Mouse (Mus musculus) liver, embryonic 15.5 days (tissue): Measurements from ENCODE around the gene Tmod4. TPM values are rescaled to one million over a fixed set of nuclear protein-coding genes. Genes with fewer than 3 reads are reported as not detected.

Experiments used
- ATAC-seq: fragments of 200-750 bp; cut with Nextera tagmentation; 2 replicates; pipeline ENCODE4 v1.8.0; 2017; ENCODE audit warnings: moderate number of reproducible peaks, mild to moderate bottlenecking, moderate library complexity; ENCODE audit not compliant: insufficient read depth
- H3K27ac ChIP-seq: fragments of 300-500 bp; sonication (generic); replicated peaks from 2 replicates; pipeline ENCODE4 v1.5.1; 2015; ENCODE audit warnings: mild to moderate bottlenecking, inconsistent platforms
- H3K27me3 ChIP-seq: fragments of 300-500 bp; sonication (generic); 2 replicates; pipeline ENCODE4 v1.6.1; 2015; ENCODE audit warnings: mild to moderate bottlenecking, inconsistent platforms
- H3K36me3 ChIP-seq: fragments of 300-500 bp; sonication (generic); replicated peaks from 2 replicates; pipeline ENCODE4 v1.6.1; 2015; ENCODE audit warnings: moderate library complexity, mild to moderate bottlenecking, inconsistent platforms
- H3K4me1 ChIP-seq: fragments of 300-500 bp; sonication (generic); replicated peaks from 2 replicates; pipeline ENCODE4 v1.6.1; 2015; ENCODE audit warnings: inconsistent platforms
- H3K4me2 ChIP-seq: fragments of 300-500 bp; sonication (generic); 2 replicates; pipeline ENCODE4 v1.6.1; 2015; ENCODE audit warnings: moderate library complexity, mild to moderate bottlenecking, inconsistent platforms
- H3K4me3 ChIP-seq: fragments of 300-500 bp; sonication (generic); replicated peaks from 2 replicates; pipeline ENCODE4 v1.5.1; 2015; ENCODE audit warnings: mild to moderate bottlenecking, inconsistent platforms
- H3K9ac ChIP-seq: fragments of 300-500 bp; sonication (generic); 2 replicates; pipeline ENCODE4 v1.6.1; 2015; ENCODE audit warnings: moderate library complexity, mild to moderate bottlenecking, inconsistent platforms
- H3K9me3 ChIP-seq: fragments of 300-500 bp; sonication (generic); replicated peaks from 2 replicates; pipeline ENCODE4 v1.6.1; 2016; ENCODE audit warnings: inconsistent platforms
- WGBS: fragments of 180-500 bp; shearing (Covaris S2); methylation state at CpG from one replicate; pipeline ENCODE4 v1.1.7; 2015; ENCODE audit warnings: mixed read lengths; ENCODE audit not compliant: insufficient replicate concordance; 5-methylcytosine and 5-hydroxymethylcytosine counted together
- polyA plus RNA-seq: library from polyadenylated mRNA; unstranded; fragments of >200 nt; fragmentation: Nextera tagmentation; extraction: Ambion mirVana; gene quantifications from 2 replicates; pipeline ENCODE4 v1.2.1, GENCODE M21; 2015

Gene Tmod4
- polyA plus RNA-seq, 1 experiment from 2014 or later: 0.53 TPM

GRCm38 (mm10) chr3:95136336-95136735, 12.1 kb downstream of the Tmod4 start:
- H3K4me2 ChIP-seq: peak overlapping the region; percentile 78
- peaks cover 34% of the 10 kb centered on the region for H3K36me3 ChIP-seq
- peak overlapping the region; percentile 64; the same call in 1 of the 2 replicates for H3K27ac ChIP-seq
- H3K9ac ChIP-seq: peak overlapping the region; percentile 18; the same call in 1 of the 2 replicates
- peaks cover 43% of the 10 kb centered on the region for H3K4me1 ChIP-seq
- H3K9me3 ChIP-seq: no peaks in the 10 kb centered on the region
- WGBS: 52% methylated on average over 3 of the region's 3 CpGs
- H3K27me3 ChIP-seq: no peaks in the 10 kb centered on the region
- no peak overlapping the region for H3K4me3 ChIP-seq
- no peak for ATAC-seq

- H3K4me2 ChIP-seq: peak overlapping the region; percentile 36
- H3K9ac ChIP-seq: no peak overlapping the region
- H3K27me3 ChIP-seq: 0 out of 2 replicates have a peak, but pooled peaks cover 5% of the 10 kb centered on the region
- 65% methylated on average over 25 of the region's 25 CpGs for WGBS
- H3K4me3 ChIP-seq: no peak overlapping the region
- peaks cover 46% of the 10 kb centered on the region for H3K4me1 ChIP-seq
- H3K27ac ChIP-seq: no peak overlapping the region; the same call in 1 of the 2 replicates
- ATAC-seq: no peak
- peaks cover 26% of the 10 kb centered on the region for H3K36me3 ChIP-seq
- H3K9me3 ChIP-seq: no peaks in the 10 kb centered on the region
Measured at GRCm38 (mm10) chr3:95139586-95140288, 15.5 kb downstream of the Tmod4 start.

DNA sequence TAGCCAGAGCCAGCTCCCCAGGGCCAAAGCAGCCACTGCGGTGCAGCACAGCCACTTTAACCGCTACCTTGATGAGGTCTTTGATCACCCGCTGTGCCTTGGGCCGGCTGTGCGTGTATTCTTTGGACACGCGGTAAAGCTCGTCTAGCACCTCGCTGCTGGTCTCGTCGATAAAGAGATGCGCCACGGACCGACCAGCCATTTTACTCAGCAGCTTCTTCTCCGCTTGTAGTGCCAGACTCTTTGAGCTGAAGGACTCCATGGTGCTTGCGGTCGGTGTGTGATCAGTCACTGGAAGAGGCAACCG, 16.0 kb downstream of the Tmod4 start:
- WGBS: 71% methylated on average over 18 of the region's 18 CpGs
- Histone ChIP-seq H3K4me1 (peaks cover 41% of the 10 kb centered on the region), H3K9me3 (no peaks in the 10 kb centered on the region), H3K4me2 (peak overlapping the region; percentile 36), H3K36me3 (peaks cover 26% of the 10 kb centered on the region), H3K4me3 (peak overlapping the region; percentile 21), H3K27me3 (0 out of 2 replicates have a peak, but pooled peaks cover 5% of the 10 kb centered on the region), H3K27ac (no peak overlapping the region), H3K9ac (no peak overlapping the region)
- ATAC-seq: no peak

DNA sequence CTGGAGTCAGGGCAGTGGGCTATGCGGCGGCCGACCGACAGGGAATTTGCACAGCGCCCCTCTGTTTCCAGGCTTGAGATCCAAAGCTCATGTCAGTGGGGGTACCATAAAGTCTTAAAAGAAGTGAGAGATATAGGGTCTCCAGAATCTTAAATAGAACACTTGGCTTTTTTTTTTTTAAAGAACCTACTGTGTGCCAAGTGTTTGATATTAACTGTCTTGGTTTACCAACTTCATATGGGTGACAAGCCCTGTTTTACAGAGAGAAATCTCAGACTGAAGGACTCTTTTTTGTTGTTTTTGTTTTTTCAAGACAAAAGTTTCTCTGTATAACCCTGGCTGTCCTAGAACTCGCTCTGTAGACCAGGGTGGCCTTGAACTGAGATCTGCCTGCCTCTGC, 16.5 kb downstream of the Tmod4 start:
- H3K27ac ChIP-seq: peak overlapping the region; percentile 60; the same call in 1 of the 2 replicates
- H3K4me1 ChIP-seq: peaks cover 36% of the 10 kb centered on the region
- H3K4me3 ChIP-seq: peak overlapping the region; percentile 38
- 84% methylated on average over 6 of the region's 6 CpGs for WGBS
- peaks cover 26% of the 10 kb centered on the region for H3K36me3 ChIP-seq
- 0 out of 2 replicates have a peak, but pooled peaks cover 5% of the 10 kb centered on the region for H3K27me3 ChIP-seq
- no peaks in the 10 kb centered on the region for H3K9me3 ChIP-seq
- no peak for ATAC-seq
- H3K9ac ChIP-seq: no peak overlapping the region
- H3K4me2 ChIP-seq: peak overlapping the region; percentile 36

DNA sequence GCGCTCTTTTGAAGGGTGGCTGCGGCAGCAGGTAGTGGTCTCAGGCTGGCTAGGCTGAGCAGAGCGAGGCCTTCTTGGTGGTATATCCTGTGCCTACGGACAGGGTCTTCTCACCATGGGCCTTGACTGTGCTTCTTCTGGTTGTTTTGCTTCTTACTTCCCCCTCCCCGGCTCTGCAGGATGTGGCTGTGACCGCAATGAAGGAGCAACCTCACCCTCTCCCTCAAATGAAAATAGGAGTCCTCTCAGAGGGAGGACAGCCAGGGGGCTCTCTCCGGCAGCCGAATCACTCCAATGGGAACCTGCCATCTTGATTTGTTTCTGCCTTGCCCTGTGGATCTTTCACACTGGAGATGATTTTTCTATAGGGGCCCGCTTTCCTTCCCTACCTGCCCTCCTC, 17.2 kb downstream of the Tmod4 start:
- ATAC-seq: no peak
- H3K4me1 ChIP-seq: peaks cover 29% of the 10 kb centered on the region
- H3K9me3 ChIP-seq: no peaks in the 10 kb centered on the region
- H3K4me3 ChIP-seq: peak overlapping the region; percentile 38
- peak overlapping the region; percentile 45 for H3K4me2 ChIP-seq
- H3K9ac ChIP-seq: no peak overlapping the region
- WGBS: 38% methylated on average over 9 of the region's 9 CpGs
- peaks cover 26% of the 10 kb centered on the region for H3K36me3 ChIP-seq
- H3K27me3 ChIP-seq: 0 out of 2 replicates have a peak, but pooled peaks cover 5% of the 10 kb centered on the region
- peak overlapping the region; percentile 60 for H3K27ac ChIP-seq

- 38% methylated on average over 10 of the region's 10 CpGs for WGBS
- Histone ChIP-seq H3K27ac (peak within 1 kb of the TSS; percentile 60), H3K4me2 (peak within 1 kb of the TSS; percentile 45), H3K27me3 (0 out of 2 replicates have a peak, but pooled peaks cover 5% of the 10 kb centered on the region), H3K4me3 (peak within 1 kb of the TSS; percentile 38), H3K9me3 (no peaks in the 10 kb centered on the region), H3K4me1 (peaks cover 25% of the 10 kb centered on the region), H3K36me3 (peaks cover 26% of the 10 kb centered on the region), H3K9ac (no peak within 1 kb of the TSS)
- ATAC-seq: peak; percentile 66; the same call in 1 of the 2 replicates
Measured at GRCm38 (mm10) chr3:95141952-95142616, 17.8 kb downstream of the Tmod4 start, which contains the start of gene Tnfaip8l2. Gene Tnfaip8l2, minus strand, starts transcription at chr3:95142360.

- Histone ChIP-seq H3K27me3 (0 out of 2 replicates have a peak, but pooled peaks cover 5% of the 10 kb centered on the region), H3K9me3 (no peaks in the 10 kb centered on the region), H3K4me2 (peak overlapping the region; percentile 45), H3K27ac (peak overlapping the region; percentile 60; the same call in 1 of the 2 replicates), H3K4me3 (peak overlapping the region; percentile 38; the same call in 1 of the 2 replicates), H3K36me3 (peaks cover 26% of the 10 kb centered on the region), H3K9ac (no peak overlapping the region), H3K4me1 (peaks cover 25% of the 10 kb centered on the region)
- peak; percentile 72 for ATAC-seq
- WGBS: 4% methylated on average over 5 of the region's 5 CpGs
Measured at GRCm38 (mm10) chr3:95142617-95143011, 18.3 kb downstream of the Tmod4 start.

- Histone ChIP-seq H3K27ac (no peak overlapping the region), H3K36me3 (no peaks in the 10 kb centered on the region), H3K4me1 (no peaks in the 10 kb centered on the region), H3K27me3 (0 out of 2 replicates have a peak, but pooled peaks cover 5% of the 10 kb centered on the region), H3K9ac (no peak overlapping the region), H3K4me2 (no peak overlapping the region), H3K9me3 (no peaks in the 10 kb centered on the region), H3K4me3 (no peak overlapping the region)
- no peak for ATAC-seq
- 40% methylated on average over 3 of the region's 3 CpGs for WGBS
Measured at GRCm38 (mm10) chr3:95147924-95148323, 23.6 kb downstream of the Tmod4 start.

DNA sequence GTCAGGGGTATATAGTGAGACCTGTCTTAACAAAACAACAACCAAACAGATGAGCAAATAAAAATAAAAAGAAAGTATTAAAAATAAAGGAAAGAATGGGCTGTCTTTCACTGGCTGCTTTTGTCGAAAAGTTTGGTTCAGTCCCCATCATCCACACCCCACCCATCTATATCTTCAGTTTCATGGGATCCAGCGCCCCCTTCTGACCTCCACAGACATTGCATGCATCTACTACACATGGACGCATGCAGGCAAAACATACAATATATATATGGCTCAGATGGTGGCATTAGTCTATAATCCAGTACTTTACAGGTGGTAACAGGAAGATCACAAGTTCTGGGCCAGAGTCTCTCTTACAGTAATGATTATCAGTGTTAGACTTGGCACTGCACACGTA, 29.6 kb downstream of the Tmod4 start:
- Histone ChIP-seq H3K27me3 (peaks cover 6% of the 10 kb centered on the region; the same call in 1 of the 2 replicates), H3K27ac (no peak overlapping the region), H3K4me1 (no peaks in the 10 kb centered on the region), H3K9me3 (no peaks in the 10 kb centered on the region), H3K4me3 (no peak overlapping the region), H3K4me2 (no peak overlapping the region), H3K9ac (no peak overlapping the region), H3K36me3 (no peaks in the 10 kb centered on the region)
- no peak for ATAC-seq
- WGBS: 27% methylated on average over 4 of the region's 4 CpGs

DNA sequence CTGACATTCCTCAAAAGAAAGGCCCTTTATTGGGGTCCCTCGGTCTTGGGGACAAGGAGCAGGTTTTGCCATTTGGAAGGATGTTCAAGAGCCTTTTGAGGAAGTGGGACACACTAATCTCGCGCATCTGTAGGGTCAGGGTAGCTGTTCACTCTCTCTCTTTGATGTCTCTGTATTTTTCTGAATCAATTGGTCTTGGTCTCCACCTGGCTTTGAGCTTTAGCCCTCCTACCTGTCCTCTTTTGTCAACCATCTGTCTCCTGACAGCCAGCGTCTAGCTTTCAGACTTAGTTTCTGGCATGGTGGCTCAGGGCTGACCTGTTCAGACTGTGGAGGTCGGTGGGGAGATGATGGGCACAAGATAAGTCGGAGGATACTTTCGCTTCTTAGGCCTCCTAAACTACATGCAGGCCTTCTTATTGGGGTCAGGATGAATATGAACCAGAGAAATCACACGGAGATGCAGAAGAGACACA, 35.3 kb downstream of the Tmod4 start:
- no peak for ATAC-seq
- 13% methylated on average over 8 of the region's 8 CpGs for WGBS

More for the DNA sequence above, 35.3 kb downstream of the Tmod4 start:
- no peaks in the 10 kb centered on the region for H3K36me3 ChIP-seq
- H3K4me1 ChIP-seq: peaks cover 26% of the 10 kb centered on the region
- no peaks in the 10 kb centered on the region for H3K9me3 ChIP-seq
- peak overlapping the region; percentile 61 for H3K4me3 ChIP-seq
- peak overlapping the region; percentile 90 for H3K4me2 ChIP-seq
- peak overlapping the region; percentile 39 for H3K9ac ChIP-seq
- H3K27ac ChIP-seq: no peak overlapping the region
- peaks cover 58% of the 10 kb centered on the region for H3K27me3 ChIP-seq
